In the genomic region with DNA sequence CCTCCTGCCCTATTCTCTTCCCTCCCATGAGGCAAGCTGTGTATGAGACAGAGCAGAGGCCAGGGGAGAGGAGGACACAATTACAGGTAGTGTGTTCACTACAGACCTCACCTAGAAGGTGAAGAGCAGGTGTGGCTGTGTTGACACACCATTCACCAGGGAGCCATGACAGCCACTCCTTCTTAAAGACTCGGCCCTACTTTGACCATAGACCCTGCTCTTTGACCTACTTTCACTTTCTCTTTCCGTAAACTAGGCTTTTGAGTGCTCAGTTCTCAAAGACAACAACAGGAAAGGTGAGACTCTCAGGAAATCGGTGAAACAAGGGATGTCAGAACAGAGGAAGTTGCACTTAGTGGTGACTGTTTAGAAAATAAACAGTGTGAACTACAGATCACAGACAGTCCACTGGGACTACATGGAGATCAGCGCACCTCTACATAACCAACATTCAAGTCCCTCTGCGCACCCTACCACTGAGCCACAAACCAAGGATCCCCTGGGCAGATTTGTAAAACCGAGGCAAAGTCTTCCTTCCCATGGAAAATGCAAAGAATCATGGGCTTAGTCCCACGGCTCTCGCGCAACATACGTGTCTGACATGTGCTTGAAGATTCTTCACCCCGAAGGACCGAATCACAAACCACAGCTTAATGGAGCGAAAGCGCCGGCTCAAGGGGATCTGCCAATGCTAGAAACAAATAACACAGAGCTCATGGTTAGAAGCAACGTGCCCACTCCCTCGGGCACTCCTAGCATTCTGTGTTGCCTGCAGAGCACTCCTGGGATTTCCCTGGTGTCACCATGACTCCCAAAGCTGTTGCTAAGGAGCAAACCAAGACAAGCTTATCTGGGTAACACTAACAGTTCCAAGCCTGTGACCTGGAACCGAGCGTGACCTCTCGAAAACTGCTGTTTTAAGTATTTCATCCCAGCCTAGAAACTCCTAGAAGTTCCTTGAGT, we compare ENCODE assay signal across 11 mouse cellular contexts. TPM values are rescaled to one million over a fixed set of nuclear protein-coding genes. Genes with fewer than 3 reads are reported as not detected.
A peak's percentile ranks its signal among the peaks of the same experiment; 100 is the strongest.
DNase-seq lines count a peak whose midpoint lies in the region; ATAC-seq lines count a peak whose summit lies in the region.
"Had no signal": no experiment of that assay in that cellular context is flagged by ENCODE, and none has a peak within 500 bp of the region (broad histone marks: within the 10 kb centered on the region; RNA-seq: fewer than 3 reads in every experiment).

No protein-coding gene starts in this region.

- 79% methylated on average over 20 of the region's 20 CpGs for WGBS in midbrain, embryonic 13.5 days

- peaks cover 16% of the 10 kb centered on the region for H3K4me1 ChIP-seq in brown adipose tissue, adult 24 weeks (ENCODE audit: control insufficient read depth, insufficient read depth, insufficient read length, low read length)
- H3K4me1 ChIP-seq in megakaryocyte, embryonic 14.5 days = peaks cover 50% of the 10 kb centered on the region
- no peaks in the 10 kb centered on the region for H3K4me1 ChIP-seq in midbrain, embryonic 13.5 days (replicated peaks)
- H3K4me1 ChIP-seq: neural tube, embryonic 13.5 days had no signal

- DNase-seq in layer of hippocampus, adult 11-12 months (ENCODE audit: low spot score) = peak; percentile 26
- DNase-seq in layer of hippocampus, postnatal 25 days (ENCODE audit: extremely low spot score in 1 of 2, low spot score in 1 of 2) = no peak
- peak; percentile 27 to 46 for DNase-seq in CD8-positive naive resting alpha-beta T cell, adult 2 months (ENCODE audit: low read depth in 2 of 2, low spot score in 2 of 2)
- no peak for DNase-seq in cerebellum, adult 11-12 months
- no peak for DNase-seq in cerebellum, postnatal 14 days
- DNase-seq: heart, postnatal 14 days had no signal

- no peak for ATAC-seq in midbrain, embryonic 13.5 days

- no peak overlapping the region for H3K9ac ChIP-seq in midbrain, embryonic 13.5 days (replicated peaks)
- H3K9ac ChIP-seq: embryonic facial prominence, embryonic 12.5 days; neural tube, embryonic 13.5 days had no signal

- H3K27me3 ChIP-seq in megakaryocyte, embryonic 14.5 days (replicated peaks) = peaks cover 20% of the 10 kb centered on the region
- H3K27me3 ChIP-seq in midbrain, embryonic 13.5 days = 0 out of 2 replicates have a peak, but pooled peaks cover 3% of the 10 kb centered on the region
- H3K27me3 ChIP-seq: embryonic facial prominence, embryonic 12.5 days; neural tube, embryonic 13.5 days had no signal

- no peaks in the 10 kb centered on the region for H3K36me3 ChIP-seq in megakaryocyte, embryonic 14.5 days (replicated peaks; ENCODE audit: low read length)
- H3K36me3 ChIP-seq in midbrain, embryonic 13.5 days = no peaks in the 10 kb centered on the region
- H3K36me3 ChIP-seq: embryonic facial prominence, embryonic 12.5 days; neural tube, embryonic 13.5 days had no signal

- H3K27ac ChIP-seq in brown adipose tissue, adult 24 weeks (replicated peaks; ENCODE audit: low read depth, low read length) = peak overlapping the region; percentile 93
- no peak overlapping the region for H3K27ac ChIP-seq in midbrain, embryonic 13.5 days
- H3K27ac ChIP-seq: embryonic facial prominence, embryonic 12.5 days; neural tube, embryonic 13.5 days had no signal

- H3K9me3 ChIP-seq in megakaryocyte, embryonic 14.5 days = no peaks in the 10 kb centered on the region
- H3K9me3 ChIP-seq in midbrain, embryonic 13.5 days = no peaks in the 10 kb centered on the region
- H3K9me3 ChIP-seq: embryonic facial prominence, embryonic 12.5 days; neural tube, embryonic 13.5 days had no signal

- no peak overlapping the region for H3K4me2 ChIP-seq in midbrain, embryonic 13.5 days (replicated peaks)
- H3K4me2 ChIP-seq: embryonic facial prominence, embryonic 12.5 days; neural tube, embryonic 13.5 days had no signal

- peak overlapping the region; percentile 15; the same call in 1 of the 2 replicates for H3K4me3 ChIP-seq in brown adipose tissue, adult 24 weeks (ENCODE audit: insufficient read depth, low read depth, low read length)
- H3K4me3 ChIP-seq in megakaryocyte, embryonic 14.5 days (replicated peaks) = peak overlapping the region; percentile 86
- no peak overlapping the region for H3K4me3 ChIP-seq in midbrain, embryonic 13.5 days (replicated peaks)
- H3K4me3 ChIP-seq: embryonic facial prominence, embryonic 12.5 days; neural tube, embryonic 13.5 days had no signal

RNA-seq across cellular contexts. Expression of a gene that starts 21.5 kb away (rescaled TPM):
- total RNA-seq in layer of hippocampus, postnatal 25 days (2021) = 1 to 10 TPM in 1 of 2 experiments, under 1 TPM in 1; 0.84 to 1.4 TPM
- 1.4 and 2.1 TPM in 2 replicates for polyA plus RNA-seq in brown adipose tissue, adult 24 weeks (2012; ENCODE audit: insufficient read depth, insufficient read length, missing spikeins)
- polyA plus RNA-seq in megakaryocyte, embryonic 14.5 days (2012; ENCODE audit: insufficient read depth, low replicate concordance) = 2.1 and 8.8 TPM in 2 replicates
- 0.58 and 0.97 TPM in 2 replicates for polyA plus RNA-seq in midbrain, embryonic 13.5 days (2015; fragmentation: Nextera tagmentation; extraction: Ambion mirVana)

RNA-seq across cellular contexts. Expression of a gene that starts 45.4 kb away (rescaled TPM):
- total RNA-seq in layer of hippocampus, postnatal 25 days (2021) = 10 to 100 TPM; 10.7 to 11.6 TPM
- 53.3 and 74.1 TPM in 2 replicates for polyA plus RNA-seq in brown adipose tissue, adult 24 weeks (2012; ENCODE audit: insufficient read depth, insufficient read length, missing spikeins)
- polyA plus RNA-seq in megakaryocyte, embryonic 14.5 days (2012; ENCODE audit: insufficient read depth, low replicate concordance) = not detected in 2 replicates
- polyA plus RNA-seq in midbrain, embryonic 13.5 days (2015; fragmentation: Nextera tagmentation; extraction: Ambion mirVana) = 6.0 and 6.5 TPM in 2 replicates

Comparison
In these comparisons a context has a peak if more than half of its experiments do, and no peak if none do; other contexts are left out.
1. DNase-seq: peak in layer of hippocampus, adult 11-12 months (single experiment) and CD8-positive naive resting alpha-beta T cell, adult 2 months (2 of 2); none in layer of hippocampus, postnatal 25 days (0 of 2), cerebellum, adult 11-12 months (single experiment) and cerebellum, postnatal 14 days (0 of 2).